Mouse (Mus musculus): Measurements from ENCODE around the gene Polg. TPM values are rescaled to one million over a fixed set of nuclear protein-coding genes. Genes with fewer than 3 reads are reported as not detected.

The Polg gene
- total RNA-seq, 2 experiments from 2014 or later: 58.9 to 60.7 TPM

DNA sequence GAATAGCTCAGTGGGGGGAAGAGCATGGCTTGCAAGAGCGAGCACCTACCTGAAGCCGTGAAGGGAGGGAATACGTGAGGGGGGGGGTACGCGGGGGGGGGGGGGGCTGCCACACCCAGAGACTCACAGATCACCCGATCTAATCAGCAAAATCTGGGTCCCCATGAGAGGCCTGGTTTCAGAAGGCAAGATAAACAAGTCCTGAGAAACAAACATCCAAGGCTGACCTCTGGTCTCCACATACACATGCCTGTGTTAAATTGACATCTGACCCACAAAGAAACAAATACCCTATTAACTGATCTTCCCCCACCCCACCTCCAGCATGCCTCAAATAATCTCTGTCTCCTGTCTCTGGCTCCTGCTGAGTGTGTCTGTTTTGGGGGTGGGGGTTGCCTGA lies 1.8 kb upstream of the Polg start:
- no peak for DNase-seq
- intact Hi-C loops (cut with DNase I): loop anchor here (5.0 to 10.0 kb wide), 4 partner anchors 76 to 223 kb away; partner anchors contain the start of genes Abhd2 and Fanci

DNA sequence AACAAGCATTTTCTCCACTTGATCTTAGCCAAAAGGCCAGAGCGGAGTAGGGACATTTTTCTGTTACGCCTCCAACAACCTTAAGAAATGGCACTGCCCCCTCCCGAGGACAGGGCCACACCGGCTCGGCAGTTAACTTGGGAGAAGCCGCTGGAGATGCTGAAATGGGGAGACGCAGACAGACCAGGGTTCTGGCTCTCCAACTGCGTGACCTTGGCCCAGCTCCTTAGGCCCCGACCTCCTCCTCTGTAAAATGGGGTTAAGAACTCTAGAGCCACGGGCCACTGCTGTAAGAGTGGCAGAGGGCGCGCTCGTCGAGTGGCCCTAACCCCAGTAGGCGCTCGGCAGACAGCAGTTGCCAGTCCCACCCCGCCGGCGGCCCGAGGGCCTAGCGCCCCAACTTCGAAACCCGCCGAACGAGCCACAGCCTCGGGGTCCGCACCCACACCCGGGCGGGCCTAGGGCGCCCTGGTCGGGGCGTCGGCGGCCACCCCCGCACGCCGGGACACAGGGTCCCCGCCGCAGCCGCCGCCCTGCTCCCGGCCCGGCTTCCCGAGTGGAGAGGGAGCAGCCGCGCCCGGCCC lies 609 bp downstream of the Polg start:
- intact Hi-C loops (cut with DNase I): loop anchor here (5.0 to 10.0 kb wide), 4 partner anchors 73 to 221 kb away; partner anchors contain the start of genes Abhd2 and Fanci
- DNase-seq: no peak

DNA sequence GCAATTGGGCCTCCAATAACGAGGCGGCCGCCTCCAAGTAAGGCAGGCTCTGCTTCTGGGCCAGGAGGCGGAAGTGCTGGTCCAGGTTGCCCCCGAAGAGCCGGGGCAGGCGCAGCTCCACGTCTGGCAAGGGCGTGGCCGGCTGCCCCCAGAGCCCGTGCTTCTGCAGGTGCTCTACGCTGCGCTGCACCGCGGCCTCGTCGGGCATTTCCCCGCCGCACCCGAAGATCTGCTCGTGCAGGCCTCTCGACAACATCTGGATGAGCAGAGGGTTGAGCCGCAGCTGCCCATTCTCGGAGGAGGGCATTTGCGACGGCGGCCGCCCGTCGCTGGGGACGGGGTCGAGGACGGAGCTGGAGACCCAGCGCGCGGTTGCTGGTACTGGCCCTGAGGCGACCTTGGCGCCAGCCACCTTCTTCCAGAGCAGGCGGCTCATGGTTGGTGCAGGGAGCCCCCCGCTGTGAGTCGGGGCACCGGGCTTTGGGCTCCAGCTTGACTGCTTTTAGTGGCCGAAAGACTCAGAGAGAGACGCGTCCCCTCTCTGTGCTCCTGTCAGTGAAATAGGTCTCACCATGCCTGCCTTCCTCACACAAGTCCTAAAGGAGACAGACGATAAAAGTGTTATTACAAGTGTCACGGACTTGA lies 1.3 kb downstream of the Polg start:
- intact Hi-C loops (cut with DNase I): loop anchor here (5.0 to 10.0 kb wide), 5 partner anchors 73 to 323 kb away; partner anchors contain the start of genes Abhd2 and Fanci
- DNase-seq: no peak

DNA sequence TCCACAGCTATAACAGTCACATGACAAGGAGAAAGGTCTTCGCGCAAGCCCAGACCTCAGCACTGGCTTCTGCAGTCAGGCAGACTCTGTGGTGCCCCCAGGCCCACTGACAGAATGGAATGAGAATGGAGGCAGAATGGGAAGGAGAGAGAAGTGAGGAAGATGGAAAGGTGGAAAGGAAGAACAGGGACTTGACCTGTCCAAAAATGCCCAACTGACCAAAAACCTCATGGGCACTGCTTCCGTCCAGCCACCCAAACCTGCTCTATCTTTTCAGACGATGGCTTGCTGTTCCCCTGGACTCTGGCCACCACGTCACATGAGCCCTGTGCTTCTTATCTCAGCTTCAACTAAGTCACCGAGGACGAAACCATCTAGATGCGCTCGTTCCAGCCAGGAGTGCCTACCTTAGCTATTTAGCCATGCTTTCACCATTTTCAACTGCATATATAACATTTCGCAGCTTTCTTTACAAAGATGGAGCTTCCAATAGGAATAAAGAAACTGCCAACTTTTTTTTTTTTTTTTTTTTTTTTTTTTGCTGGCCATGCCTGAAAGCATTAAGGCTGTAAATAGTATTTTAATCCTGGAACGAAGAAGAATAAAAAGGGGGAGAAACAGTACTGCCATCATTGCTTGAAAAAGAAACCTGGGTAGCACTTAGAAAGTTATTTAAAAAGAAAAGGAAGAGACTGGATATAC lies 2.6 kb downstream of the Polg start:
- intact Hi-C loops (cut with DNase I): loop anchor here (5.0 to 10.0 kb wide), 3 partner anchors 189 to 321 kb away; partner anchors contain the start of gene Abhd2
- no peak for DNase-seq

DNA sequence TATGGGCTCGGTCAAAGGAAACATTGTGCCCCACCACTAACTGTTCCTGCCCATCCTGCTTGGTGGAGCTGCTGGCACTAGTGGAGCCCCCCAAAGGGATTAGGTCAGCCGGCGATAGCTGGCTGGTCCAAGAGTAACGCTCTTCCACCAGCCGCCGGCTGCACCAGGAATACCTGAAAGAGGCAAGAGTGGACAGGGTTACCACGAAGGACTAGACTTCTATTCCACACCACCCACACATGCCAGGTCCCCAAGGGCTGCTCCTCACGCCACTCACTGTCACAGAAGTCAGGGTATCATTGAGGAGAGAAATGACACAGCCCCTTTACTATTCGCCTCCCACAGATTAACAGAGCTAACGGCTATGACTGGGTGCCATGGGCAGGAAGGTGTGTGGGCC lies 4.4 kb downstream of the Polg start:
- DNase-seq: no peak
- intact Hi-C loops (cut with DNase I): loop anchor here (5.0 to 10.0 kb wide), 3 partner anchors 187 to 319 kb away; partner anchors contain the start of gene Abhd2

DNA sequence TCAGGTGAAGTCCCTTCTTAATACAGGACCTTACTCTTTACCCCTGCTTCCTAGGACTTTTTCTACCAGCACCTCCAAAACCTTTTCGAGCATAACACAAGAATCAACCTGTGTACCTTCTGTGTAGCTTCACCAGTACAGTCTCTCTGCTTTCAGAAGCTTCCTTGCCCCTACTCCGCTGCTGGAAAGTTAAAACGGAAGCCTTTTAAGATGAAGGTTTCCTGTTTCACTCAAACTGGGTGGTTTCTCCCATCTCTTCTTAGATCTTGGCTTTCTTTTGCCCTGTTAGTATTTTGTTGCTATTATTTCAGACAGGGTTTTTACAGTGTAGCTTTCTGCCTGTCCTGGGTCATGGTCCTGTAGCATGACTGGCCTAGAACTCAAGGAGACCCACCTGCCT lies 18.7 kb downstream of the Polg start:
- no peak for DNase-seq
- intact Hi-C loops (cut with DNase I): no loop called here

DNA sequence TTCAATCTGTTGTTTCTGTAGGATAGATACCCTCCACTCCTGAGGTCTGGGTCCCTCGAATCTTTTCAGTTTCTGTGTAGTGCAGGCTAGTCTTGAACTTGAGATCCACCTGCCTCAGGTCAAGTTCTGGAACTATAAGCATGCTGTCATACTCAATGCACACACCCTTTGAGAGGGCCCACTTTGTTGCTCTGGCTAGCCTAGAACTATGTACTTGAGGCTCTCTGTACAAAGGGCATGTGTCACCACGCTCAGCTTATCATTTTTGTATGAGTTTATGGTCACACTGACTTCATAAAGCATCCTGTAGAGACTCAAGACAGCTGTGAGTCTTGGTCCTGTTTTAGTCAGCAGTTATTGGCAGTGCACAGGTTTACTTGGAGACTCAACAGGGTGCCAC lies 19.1 kb downstream of the Polg start:
- no peak for DNase-seq
- intact Hi-C loops (cut with DNase I): no loop called here

DNA sequence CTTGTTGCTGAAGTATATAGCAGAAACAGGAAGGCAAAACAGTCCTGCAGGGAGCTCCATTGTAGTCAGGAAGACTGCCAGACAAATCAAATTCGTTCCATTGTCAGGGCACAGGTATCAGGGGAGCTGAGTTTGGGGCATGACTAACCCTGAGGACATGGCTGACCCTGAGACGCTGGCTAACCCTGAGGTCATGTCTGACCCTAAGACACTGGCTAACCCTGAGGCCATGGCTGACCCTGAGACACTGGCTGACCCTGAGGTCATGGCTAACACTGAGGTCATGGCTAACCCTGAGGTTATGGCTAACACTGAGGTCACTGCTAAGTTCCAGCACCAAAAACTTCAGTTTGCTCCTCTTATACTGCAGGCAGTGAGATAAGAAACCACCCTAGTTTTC lies 26.1 kb downstream of the Polg start:
- intact Hi-C loops (cut with DNase I): no loop called here
- DNase-seq: no peak

DNA sequence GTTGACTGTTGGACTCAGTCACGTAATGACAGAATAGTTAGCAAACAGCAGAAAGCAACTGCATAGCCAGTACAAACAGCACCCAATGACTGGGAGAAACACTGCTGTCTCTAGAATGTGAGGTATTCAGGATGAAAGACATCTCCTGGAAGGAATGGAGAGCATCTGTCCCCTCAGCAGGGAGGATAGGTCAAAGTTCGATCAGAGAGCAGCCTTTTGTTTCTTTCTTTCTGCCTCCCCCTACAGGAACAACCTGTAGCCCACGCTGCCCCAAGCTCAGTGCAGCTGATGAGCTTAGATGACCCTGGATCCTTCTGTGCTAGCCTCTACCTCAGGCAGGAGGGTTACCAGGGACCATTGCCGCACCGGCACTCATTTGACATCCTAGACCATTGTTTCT lies 37.9 kb downstream of the Polg start:
- no peak for DNase-seq
- intact Hi-C loops (cut with DNase I): no loop called here

DNA sequence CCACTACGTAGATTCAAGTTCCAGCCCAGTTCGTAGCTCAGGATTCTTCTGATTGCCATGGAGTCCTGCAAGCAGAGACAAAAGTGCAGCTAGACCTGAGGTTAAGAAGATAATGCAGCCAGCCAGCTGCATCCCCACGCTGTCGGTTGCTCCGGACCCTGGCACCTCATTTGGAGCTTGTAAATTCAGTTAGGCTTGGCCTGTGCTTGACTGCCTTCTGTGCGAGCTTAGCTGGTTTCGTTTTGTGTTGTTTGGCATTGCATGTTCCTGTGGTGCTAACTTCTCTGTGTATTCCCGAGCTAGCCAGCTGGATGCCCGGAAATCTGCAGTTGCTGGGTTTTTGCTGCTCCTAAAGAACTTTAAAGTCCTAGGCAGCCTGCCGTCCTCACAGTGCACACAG lies 40.4 kb downstream of the Polg start:
- no peak for DNase-seq
- intact Hi-C loops (cut with DNase I): no loop called here

DNA sequence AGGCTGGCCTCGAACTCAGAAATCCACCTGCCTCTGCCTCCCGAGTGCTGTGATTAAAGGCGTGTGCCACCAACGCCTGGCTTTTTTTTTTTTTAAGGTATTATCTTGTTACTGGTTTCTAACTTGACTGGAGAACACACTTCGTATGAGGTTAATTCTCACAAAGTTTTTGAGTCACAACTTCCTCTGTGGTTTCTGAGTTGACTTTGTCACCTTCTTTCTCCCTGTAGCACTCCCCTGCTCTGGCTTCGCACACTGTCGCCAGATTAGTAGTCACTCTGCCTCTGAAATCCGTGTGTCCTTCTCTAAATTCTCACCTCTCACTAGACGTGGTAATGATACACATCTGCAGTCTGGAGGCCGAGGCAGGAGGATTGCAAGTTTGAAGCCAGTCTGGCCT lies 43.3 kb downstream of the Polg start:
- intact Hi-C loops (cut with DNase I): no loop called here
- DNase-seq: no peak

DNA sequence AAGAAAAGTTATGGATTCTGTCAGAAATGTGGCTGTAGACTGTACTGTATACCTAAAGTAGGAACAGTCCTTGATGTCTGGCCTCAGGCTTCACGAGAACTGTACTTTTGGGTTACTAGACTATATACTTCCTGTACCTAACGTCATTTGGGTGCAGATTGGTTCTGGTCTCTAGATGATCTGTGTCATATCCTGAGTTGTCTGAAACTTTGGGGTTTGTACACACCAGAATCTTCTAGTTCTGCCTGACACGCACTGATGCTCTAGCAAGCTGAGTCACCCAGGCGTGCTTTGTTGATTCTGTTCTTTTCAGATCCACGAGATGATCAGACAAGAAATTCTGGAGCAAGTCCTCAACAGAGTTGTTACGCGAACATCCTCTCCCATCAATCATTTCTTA lies 46.2 kb downstream of the Polg start:
- DNase-seq: no peak
- intact Hi-C loops (cut with DNase I): no loop called here

DNA sequence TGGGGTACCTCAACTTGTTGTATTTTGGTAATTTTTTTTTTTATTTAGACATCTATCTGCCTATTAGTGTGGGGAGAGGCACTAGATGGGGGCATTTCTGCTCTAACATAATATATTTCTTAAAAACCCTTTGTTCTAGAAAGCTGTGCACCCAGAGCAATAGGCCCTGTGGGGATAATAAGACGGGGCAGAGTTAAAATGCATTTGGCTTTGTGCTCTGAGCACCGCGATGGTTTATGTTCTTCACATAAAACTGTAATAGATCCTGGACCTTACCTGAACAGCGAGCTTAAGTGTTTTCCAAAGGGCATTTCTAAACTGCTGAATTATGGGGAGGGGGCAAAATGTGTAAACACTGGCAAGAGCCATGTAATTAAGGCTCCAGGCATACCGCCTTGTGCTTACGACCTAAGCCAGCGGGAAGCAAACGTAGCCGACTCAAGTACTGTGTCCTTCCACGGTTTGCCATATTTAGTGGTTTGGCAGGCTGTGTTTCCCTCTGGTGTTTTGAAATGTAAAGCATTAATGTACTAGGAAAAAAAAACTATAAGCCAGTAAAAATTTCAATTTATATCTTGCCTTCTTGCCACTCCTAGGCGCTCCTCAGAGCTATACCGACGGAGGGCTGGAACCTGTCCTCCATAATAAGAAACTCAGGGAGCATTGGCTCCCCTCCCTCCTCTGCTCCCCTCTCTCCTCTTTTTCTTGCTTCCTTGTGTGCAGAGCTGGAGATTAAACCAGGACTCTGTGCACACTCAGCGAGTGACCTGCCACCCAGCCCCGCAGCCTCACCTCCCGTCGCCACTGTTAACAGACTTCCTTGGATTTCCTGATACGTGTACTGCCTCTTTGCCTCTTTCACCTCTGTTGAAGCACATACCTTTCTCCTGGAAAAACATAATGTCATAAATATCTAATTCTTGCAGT lies 51.5 kb downstream of the Polg start:
- intact Hi-C loops (cut with DNase I): no loop called here
- DNase-seq: no peak

DNA sequence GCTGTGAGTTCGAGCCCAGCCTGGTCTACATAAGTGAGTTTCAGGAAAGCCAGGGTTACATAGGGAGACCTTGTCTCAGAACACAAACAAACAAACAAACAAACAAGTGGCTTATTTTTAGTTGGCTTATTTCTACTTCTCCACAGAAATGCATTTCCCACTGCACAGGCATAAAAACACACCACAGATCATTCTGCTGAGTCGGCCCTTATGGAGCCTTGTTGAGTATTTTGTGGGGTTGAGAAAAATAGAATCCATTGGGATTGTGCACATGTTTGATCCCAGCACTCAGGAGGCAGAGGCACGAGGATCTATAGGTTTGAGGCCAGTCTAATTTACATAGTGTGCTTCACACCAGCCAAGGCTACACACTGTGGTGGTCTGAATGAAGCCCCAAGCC lies 65.9 kb downstream of the Polg start:
- intact Hi-C loops (cut with DNase I): no loop called here
- DNase-seq: no peak

DNA sequence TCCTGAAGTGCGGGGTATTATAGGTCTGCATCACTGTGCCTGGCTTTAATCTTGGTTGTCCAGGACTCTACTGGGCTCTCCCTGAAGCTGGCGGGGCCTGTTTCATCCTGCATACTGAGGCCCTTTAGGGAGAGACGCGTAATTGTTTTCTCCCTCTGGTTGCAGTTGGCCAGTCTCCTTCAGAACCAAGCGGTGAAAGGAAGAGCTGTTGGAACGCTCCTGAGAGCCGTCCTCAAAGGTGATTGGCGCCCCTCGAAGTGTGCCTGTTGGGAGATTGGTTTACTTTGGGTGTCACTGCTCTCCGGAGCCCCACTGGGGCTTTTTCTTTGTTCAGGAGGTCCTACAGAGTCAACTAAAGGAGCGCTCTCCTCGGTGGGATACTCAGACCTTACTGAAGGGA lies 67.2 kb downstream of the Polg start:
- DNase-seq: no peak

DNA sequence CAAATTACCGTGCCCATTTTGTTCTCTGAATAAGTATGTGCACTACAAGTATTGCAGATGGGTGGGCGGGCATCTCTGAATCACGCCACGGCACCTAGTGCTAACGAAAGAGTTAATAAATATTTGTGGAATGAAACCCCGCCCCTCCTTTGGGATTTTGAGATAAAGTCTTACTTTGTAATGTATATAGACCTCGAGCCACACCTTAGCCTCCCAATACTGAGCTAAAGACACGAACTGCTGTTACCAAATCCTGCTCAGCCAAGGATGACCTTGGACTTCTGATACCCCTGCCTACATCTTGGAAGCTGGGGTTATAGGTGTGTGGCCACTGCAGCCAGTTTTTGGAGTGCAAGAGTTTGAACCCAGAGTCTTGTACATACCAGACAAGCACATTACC lies 67.7 kb downstream of the Polg start:
- no peak for DNase-seq
- intact Hi-C loops (cut with DNase I): no loop called here

More for the DNA sequence above, 67.2 kb downstream of the Polg start:
- intact Hi-C loops (cut with DNase I): no loop called here

DNA sequence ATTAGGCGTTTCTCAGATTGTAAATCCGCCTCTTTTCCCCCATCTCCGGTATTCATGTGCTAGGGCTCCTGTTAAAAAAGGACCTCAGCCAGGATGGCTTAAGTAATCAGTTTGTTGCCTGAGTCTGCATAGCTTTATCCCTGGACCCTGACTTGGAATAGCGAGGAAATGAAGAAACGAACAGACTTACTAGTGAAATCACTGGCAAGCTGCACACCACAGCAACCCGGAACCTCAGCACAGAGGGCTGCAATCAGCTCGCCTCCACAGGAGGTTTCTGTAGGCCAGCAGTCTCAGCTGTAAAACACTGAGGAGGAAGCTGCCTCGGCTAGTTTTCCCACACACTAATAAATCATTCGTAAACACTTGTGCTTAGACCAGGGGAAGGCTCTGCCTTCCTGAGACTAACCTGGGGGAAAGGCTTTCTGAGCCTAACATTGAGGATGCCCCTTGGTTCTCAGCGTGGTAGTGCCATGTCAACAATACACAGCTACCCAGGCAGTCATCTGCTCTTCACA lies 68.7 kb downstream of the Polg start:
- no peak for DNase-seq
- intact Hi-C loops (cut with DNase I): no loop called here
